In genomic region chr7:90335755-90336194, GRCm38 (mm10) we compare ENCODE assay signal across 17 mouse cellular contexts. TPM values are rescaled to one million over a fixed set of nuclear protein-coding genes. Genes with fewer than 3 reads are reported as not detected.
A peak's percentile ranks its signal among the peaks of the same experiment; 100 is the strongest.
DNase-seq lines count a peak whose midpoint lies in the region; TF ChIP-seq lines count a peak whose summit lies in the region.
"Had no signal": no experiment of that assay in that cellular context is flagged by ENCODE, and none has a peak within 500 bp of the region (broad histone marks: within the 10 kb centered on the region; RNA-seq: fewer than 3 reads in every experiment).

No protein-coding gene starts in this region.

- H3K4me3 ChIP-seq in kidney, adult 2 months (ENCODE audit: insufficient read depth, low read depth, low read length) = no peak overlapping the region
- H3K4me3 ChIP-seq in embryonic facial prominence, embryonic 10.5 days = no peak overlapping the region
- H3K4me3 ChIP-seq in midbrain, embryonic 10.5 days = no peak overlapping the region
- H3K4me3 ChIP-seq: heart, embryonic 15.5 days; hindbrain, embryonic 12.5 days; intestine, embryonic 15.5 days had no signal

- TF ChIP-seq CTCF in kidney, adult 2 months (conservative IDR thresholded peaks at IDR 0.05; ENCODE audit: insufficient read depth, insufficient read length, low read depth, low read length) = no peak

- H3K9me3 ChIP-seq in embryonic facial prominence, embryonic 10.5 days = no peaks in the 10 kb centered on the region
- H3K9me3 ChIP-seq in midbrain, embryonic 10.5 days (replicated peaks) = no peaks in the 10 kb centered on the region
- H3K9me3 ChIP-seq: G1E; heart, embryonic 15.5 days; hindbrain, embryonic 12.5 days; intestine, embryonic 15.5 days had no signal

- H3K4me1 ChIP-seq in kidney, adult 2 months (ENCODE audit: control insufficient read depth, insufficient read depth, low read length) = peaks cover 8% of the 10 kb centered on the region; the same call in 1 of the 2 replicates
- peaks cover 4% of the 10 kb centered on the region; the same call in 1 of the 2 replicates for H3K4me1 ChIP-seq in embryonic facial prominence, embryonic 10.5 days
- peaks cover 9% of the 10 kb centered on the region for H3K4me1 ChIP-seq in midbrain, embryonic 10.5 days
- H3K4me1 ChIP-seq: hindbrain, embryonic 12.5 days; intestine, embryonic 15.5 days had no signal

- no peak for TF ChIP-seq POLR2A in kidney, adult 2 months (IDR thresholded peaks at IDR 0.05; ENCODE audit: low read depth, low read length)

- WGBS in kidney, adult 2 months = 40% methylated on average over 3 of the region's 3 CpGs
- 47% methylated on average over 3 of the region's 3 CpGs for WGBS in embryonic facial prominence, embryonic 10.5 days
- WGBS in midbrain, embryonic 10.5 days = 53% methylated on average over 3 of the region's 3 CpGs

- H3K27ac ChIP-seq in kidney, adult 2 months (ENCODE audit: insufficient read depth, low read depth, low read length) = peak overlapping the region; percentile 50
- no peak overlapping the region for H3K27ac ChIP-seq in embryonic facial prominence, embryonic 10.5 days (replicated peaks)
- no peak overlapping the region for H3K27ac ChIP-seq in midbrain, embryonic 10.5 days (replicated peaks)
- H3K27ac ChIP-seq: heart, embryonic 15.5 days; hindbrain, embryonic 12.5 days; intestine, embryonic 15.5 days; liver, embryonic 14.5 days had no signal

- H3K36me3 ChIP-seq in kidney, adult 2 months (ENCODE audit: control insufficient read depth, insufficient read depth, low read length) = no peaks in the 10 kb centered on the region
- no peaks in the 10 kb centered on the region for H3K36me3 ChIP-seq in embryonic facial prominence, embryonic 10.5 days (replicated peaks)
- no peaks in the 10 kb centered on the region for H3K36me3 ChIP-seq in midbrain, embryonic 10.5 days
- H3K36me3 ChIP-seq: G1E; heart, embryonic 15.5 days; hindbrain, embryonic 12.5 days; intestine, embryonic 15.5 days had no signal

- DNase-seq in kidney, adult 2 months = peak; percentile 61
- DNase-seq in kidney, adult 18-20 months = no peak
- peak; percentile 27 for DNase-seq in adrenal gland, postnatal 10 days
- peak; percentile 7 for DNase-seq in embryo, embryonic 9.5 days (ENCODE audit: extremely low spot score)
- DNase-seq in kidney, postnatal 4 days = peak; percentile 54 to 71
- no peak for DNase-seq in T-cell, adult 2 months (ENCODE audit: low spot score)
- no peak for DNase-seq in embryonic facial prominence, embryonic 10.5 days (ENCODE audit: low spot score)
- DNase-seq in midbrain, embryonic 10.5 days (ENCODE audit: low spot score) = no peak
- DNase-seq: cerebellum, postnatal 25 days; gastrocnemius, postnatal 25 days; left cerebral cortex, postnatal 4 days; spleen, adult 18-20 months had no signal

- H3K27me3 ChIP-seq in kidney, adult 2 months (replicated peaks; ENCODE audit: control insufficient read depth, insufficient read depth, low read length) = no peaks in the 10 kb centered on the region
- H3K27me3 ChIP-seq in embryonic facial prominence, embryonic 10.5 days (replicated peaks; ENCODE audit: low read depth, poor library complexity, severe bottlenecking) = no peaks in the 10 kb centered on the region
- no peaks in the 10 kb centered on the region for H3K27me3 ChIP-seq in midbrain, embryonic 10.5 days (ENCODE audit: low read depth, poor library complexity, severe bottlenecking)
- H3K27me3 ChIP-seq: heart, embryonic 15.5 days; hindbrain, embryonic 12.5 days; intestine, embryonic 15.5 days had no signal

RNA-seq across cellular contexts. Expression of gene Sytl2, which starts 33.7 kb away (rescaled TPM):
- polyA plus RNA-seq in kidney, adult 2 months (2012; rRNA removed) = 9.0 and 9.6 TPM in 2 replicates
- total RNA-seq in adrenal gland, postnatal 10 days (2021) = 10 to 100 TPM in 1 of 2 experiments, 1 to 10 TPM in 1; 7.3 to 13.7 TPM
- polyA plus RNA-seq in embryonic facial prominence, embryonic 10.5 days (2016; fragmentation: Nextera tagmentation; extraction: Ambion mirVana) = 3.1 and 3.2 TPM in 2 replicates
- polyA plus RNA-seq in midbrain, embryonic 10.5 days (2016; fragmentation: Nextera tagmentation; extraction: Ambion mirVana) = 3.8 and 4.3 TPM in 2 replicates
- polyA plus RNA-seq: G1E had no signal

Comparison
In these comparisons a context has a peak if more than half of its experiments do, and no peak if none do; other contexts are left out.
1. DNase-seq: peak in kidney, adult 2 months (single experiment), adrenal gland, postnatal 10 days (single experiment), embryo, embryonic 9.5 days (single experiment) and kidney, postnatal 4 days (2 of 2); none in kidney, adult 18-20 months (single experiment), T-cell, adult 2 months (single experiment), embryonic facial prominence, embryonic 10.5 days (single experiment) and midbrain, embryonic 10.5 days (single experiment).